Mouse (Mus musculus) cerebellum, adult 11 months (tissue): Measurements from ENCODE around the gene Casp9.
A peak's percentile ranks its signal among the peaks of the same experiment; 100 is the strongest.

Source experiments
- DNase-seq: peaks from one replicate; pipeline ENCODE4 v3.0.0; 2022

Gene Casp9

GRCm38 (mm10) chr4:141781201-141781985 is 12.0 kb upstream of the Casp9 start:
- DNase-seq, result no peak

DNA sequence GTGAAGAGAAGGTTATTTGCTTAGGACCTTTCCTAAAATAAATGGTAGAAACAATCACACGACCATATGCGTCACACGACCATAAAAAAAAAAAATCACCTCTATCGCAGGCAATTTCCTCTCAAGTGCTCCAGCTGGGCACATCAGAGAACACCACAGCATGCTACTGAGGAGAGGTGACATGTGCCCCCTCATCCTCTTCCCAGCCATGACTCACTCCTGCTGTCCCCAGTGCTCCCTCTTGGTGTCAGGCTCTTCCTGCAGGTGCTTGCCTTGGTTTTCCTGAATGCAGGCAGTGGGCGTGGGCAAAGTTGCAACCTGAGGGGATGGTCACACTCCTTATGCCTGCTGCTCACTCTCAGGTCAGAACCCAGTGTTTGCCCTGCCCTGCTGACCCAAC is 8.6 kb upstream of the Casp9 start:
- DNase-seq, result no peak

GRCm38 (mm10) chr4:141786141-141786540 is 7.3 kb upstream of the Casp9 start:
- no peak for DNase-seq

DNA sequence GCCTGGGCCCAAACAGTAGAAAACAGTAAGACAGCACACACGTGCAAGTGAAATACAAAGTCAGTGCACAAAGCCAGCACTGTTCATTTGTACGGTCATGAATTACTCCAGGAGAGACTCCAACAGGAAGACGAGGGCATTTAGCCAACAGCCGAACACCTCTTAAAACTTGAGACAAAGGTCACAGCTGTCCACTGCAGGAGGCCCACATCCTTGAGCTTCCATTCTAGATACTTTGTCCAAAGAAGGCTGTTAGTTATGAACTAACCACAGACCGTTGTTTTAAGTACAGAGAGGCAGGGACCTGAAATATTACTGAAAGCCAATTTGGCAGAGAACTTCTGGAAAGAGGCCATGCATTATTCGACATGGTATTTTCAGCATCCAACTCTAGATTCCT is 6.4 kb upstream of the Casp9 start:
- DNase-seq, result no peak

DNA sequence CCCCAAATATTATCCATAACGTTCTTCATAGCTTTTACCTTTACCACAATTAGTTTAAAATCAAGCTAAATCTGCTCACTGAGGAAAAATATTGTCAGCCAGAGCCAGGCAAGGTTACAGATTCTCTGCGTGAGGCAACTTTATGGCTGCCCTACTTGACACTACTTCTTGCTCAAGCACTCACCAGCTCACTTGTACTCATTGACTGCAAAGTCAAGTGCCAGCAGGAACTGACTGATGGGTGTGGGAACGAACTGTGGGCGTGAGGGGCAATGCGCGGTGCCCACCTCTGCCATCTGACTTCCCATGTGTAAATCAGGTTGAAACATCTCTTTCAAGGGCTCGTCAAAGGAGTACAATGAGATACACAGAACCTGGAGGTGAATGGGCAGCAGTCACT is 6.0 kb upstream of the Casp9 start:
- DNase-seq, result no peak

DNA sequence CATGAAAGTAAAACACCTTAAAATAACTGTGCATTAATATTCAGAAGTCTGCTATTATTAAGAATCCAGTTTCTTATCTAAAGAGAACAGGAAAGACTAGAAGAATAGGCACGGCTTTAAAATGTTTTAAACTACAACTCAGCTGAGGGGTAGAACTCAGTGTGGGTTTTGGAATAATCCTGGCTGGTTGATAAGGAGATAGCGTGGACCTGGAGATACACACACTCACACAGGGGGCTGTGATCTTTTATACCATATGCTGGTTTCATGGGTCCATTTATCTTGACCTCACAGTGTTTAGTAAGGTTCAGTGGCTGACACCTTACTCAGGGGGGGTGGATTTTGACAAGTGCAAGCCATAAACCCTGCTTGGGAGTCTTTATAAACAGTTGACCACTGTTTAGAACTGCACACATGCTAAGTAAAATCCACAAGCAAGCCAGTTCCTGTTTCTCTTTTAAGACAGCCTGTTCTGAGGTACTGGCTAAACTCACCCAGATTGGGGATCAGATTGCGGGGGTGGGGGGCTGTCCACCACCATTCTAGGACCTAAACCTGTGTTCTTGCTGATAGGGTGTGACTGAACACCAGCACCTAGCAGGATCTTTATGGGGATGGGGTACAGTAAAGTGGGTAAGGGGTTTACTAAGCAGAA is 3.7 kb upstream of the Casp9 start:
- DNase-seq, result no peak

DNA sequence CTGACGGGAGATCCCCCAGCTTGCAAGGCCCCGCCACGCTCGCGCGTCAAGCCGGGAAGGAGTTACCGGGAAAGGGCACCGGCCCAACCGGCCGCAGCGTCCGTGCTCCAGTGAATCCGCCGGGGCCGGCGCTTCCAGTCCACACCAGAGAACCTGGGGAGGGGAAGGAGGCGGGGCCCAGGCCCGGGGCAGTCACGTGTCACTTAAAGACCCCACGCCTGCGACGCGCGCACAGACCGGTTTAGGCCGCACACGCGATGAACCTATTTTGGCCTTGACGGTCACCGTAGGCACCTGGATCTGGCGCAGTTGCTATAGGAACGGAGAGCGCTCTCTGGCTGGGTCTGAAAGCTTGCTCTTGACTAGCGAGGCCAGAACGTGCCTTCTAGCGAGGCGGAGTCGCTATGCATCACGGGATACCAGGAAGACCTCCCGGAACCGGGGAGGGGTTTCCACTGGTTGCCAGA is 2.9 kb upstream of the Casp9 start, which contains the start of gene Dnajc16:
Gene Dnajc16 (minus strand): TSS at position 408 of the 467 bp plus-strand sequence.
- peak; percentile 96 for DNase-seq

- no peak for DNase-seq
These were observed 1.9 kb upstream of the Casp9 start for GRCm38 (mm10) chr4:141791486-141791885.

- DNase-seq, result peak; percentile 42
These were observed 1.5 kb upstream of the Casp9 start for GRCm38 (mm10) chr4:141791951-141792350.

DNA sequence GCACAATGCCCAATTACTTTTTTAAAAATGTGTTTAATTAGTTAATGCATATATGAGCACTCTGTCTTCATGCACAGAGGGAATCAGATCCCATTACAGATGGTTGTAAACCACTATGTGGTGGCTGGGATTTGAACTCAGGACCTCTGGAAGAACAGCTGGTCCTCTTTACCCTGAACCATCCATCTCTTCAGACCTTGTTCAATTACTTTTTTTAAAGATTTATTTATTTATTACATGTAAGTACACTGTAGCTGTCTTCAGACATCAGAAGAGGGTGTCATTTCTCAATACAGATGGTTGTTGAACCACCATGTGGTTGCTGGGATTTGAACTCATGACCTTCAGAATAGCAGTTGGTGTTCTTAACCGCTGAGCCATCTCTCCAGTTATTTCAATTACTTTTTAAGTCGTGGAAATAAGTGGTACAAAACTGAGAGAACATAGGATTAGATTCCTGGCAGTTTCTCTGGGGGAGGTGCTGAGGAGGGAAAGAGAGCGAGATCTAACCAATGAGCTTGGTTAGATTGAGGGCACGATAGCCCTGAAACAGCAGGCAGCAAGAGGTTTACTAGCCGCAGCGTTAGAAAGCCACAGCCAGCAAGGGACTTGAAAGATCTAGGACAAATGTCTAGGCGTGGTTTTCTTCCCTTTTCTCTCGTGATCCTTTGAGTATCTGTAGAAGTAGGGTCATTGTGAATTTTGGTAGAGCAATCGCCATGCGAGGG is 694 bp upstream of the Casp9 start:
- DNase-seq, result peak; percentile 16

GRCm38 (mm10) chr4:141794152-141794535 is 732 bp downstream of the Casp9 start:
- no peak for DNase-seq

GRCm38 (mm10) chr4:141796356-141796755 is 2.9 kb downstream of the Casp9 start:
- DNase-seq, result peak; percentile 15

DNA sequence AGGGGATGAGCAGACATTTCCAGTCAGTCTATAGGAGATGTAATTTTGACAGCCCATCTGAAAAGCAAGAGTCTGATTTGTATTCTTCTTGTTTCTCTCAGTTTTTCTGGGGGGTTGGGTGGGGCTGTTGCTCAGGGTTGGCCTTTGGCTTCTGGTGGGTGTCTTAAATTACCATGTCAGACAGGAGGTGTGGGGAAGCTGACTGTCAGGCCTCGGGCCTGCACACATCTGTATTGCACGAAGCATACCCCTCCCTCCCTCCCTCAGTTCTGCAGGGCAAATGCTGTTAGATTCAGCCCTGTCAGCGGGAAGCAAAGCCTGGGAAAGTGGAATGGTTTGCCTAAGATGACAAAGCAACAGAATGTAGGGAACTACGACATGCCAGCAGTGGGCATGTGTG is 3.5 kb downstream of the Casp9 start:
- no peak for DNase-seq

GRCm38 (mm10) chr4:141797545-141797944 is 4.1 kb downstream of the Casp9 start:
- no peak for DNase-seq

GRCm38 (mm10) chr4:141804105-141804504 is 10.7 kb downstream of the Casp9 start:
- no peak for DNase-seq

DNA sequence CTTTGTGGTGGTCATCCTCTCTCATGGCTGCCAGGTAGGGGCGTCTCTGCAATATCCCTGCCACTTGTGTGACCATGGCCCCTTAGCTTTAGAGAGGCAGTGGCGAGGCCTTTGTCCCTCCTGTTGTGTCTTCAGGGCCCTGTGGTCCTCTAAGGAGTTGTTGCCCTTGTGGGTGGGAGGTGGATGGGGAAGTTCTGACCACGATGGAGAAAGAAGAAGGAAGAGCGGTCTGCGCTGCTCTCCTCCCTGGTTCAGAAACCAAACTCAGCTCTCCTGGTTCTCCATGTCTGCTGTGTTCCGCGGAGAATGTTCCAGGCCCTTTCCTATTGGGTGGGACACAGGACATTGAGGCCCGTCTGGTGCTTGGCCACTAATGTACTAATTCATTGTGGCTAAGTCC is 12.5 kb downstream of the Casp9 start:
- no peak for DNase-seq

- no peak for DNase-seq
These were observed 16.5 kb downstream of the Casp9 start for GRCm38 (mm10) chr4:141809850-141810464.

GRCm38 (mm10) chr4:141810975-141811374 is 17.6 kb downstream of the Casp9 start:
- DNase-seq, result no peak

DNA sequence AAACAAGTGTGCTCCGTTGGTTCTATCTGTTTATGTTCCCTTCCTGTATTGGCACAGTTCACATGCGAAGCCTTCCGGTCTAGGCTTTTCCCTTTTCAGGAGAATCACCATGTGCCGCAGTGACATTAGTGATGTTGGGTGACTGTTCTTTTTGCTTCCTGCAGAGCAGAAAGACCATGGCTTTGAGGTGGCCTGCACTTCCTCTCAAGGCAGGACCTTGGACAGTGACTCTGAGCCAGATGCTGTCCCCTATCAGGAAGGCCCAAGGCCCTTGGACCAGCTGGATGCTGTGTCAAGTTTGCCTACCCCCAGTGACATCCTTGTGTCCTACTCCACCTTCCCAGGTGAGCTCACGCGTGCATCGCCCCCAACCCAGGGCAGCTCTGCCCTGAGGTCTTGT is 18.0 kb downstream of the Casp9 start:
- no peak for DNase-seq

- no peak for DNase-seq
These were observed 22.9 kb downstream of the Casp9 start for GRCm38 (mm10) chr4:141816267-141816666.

GRCm38 (mm10) chr4:141816776-141817655 is 23.6 kb downstream of the Casp9 start:
- DNase-seq, result no peak

GRCm38 (mm10) chr4:141817706-141818105 is 24.3 kb downstream of the Casp9 start:
- no peak for DNase-seq
